Comparison of ENCODE assay signal across 8 mouse cellular contexts in genomic region chr1:64616076-64616475, GRCm38 (mm10). TPM values are rescaled to one million over a fixed set of nuclear protein-coding genes. Genes with fewer than 3 reads are reported as not detected.
DNase-seq lines count a peak whose midpoint lies in the region; ATAC-seq and TF ChIP-seq lines count a peak whose summit lies in the region.

No protein-coding gene starts in this region.

- 50% methylated on average over 6 of the region's 6 CpGs for WGBS in forebrain, postnatal 0 days
- WGBS in liver, embryonic 15.5 days (ENCODE audit: insufficient replicate concordance) = 75% methylated on average over 6 of the region's 6 CpGs

- ATAC-seq in forebrain, postnatal 0 days = no peak
- ATAC-seq in liver, embryonic 15.5 days (ENCODE audit: insufficient read depth) = no peak

- no peaks in the 10 kb centered on the region for H3K9me3 ChIP-seq in forebrain, postnatal 0 days (ENCODE audit: low read length)
- H3K9me3 ChIP-seq in liver, embryonic 15.5 days (replicated peaks) = no peaks in the 10 kb centered on the region

- H3K27ac ChIP-seq in gastrocnemius, adult 2 months = peak overlapping the region; percentile 92
- no peak overlapping the region for H3K27ac ChIP-seq in forebrain, postnatal 0 days (ENCODE audit: low read depth, low read length)
- H3K27ac ChIP-seq in liver, embryonic 15.5 days (replicated peaks) = peak overlapping the region; percentile 94; the same call in 1 of the 2 replicates

- no peak overlapping the region for H3K9ac ChIP-seq in forebrain, postnatal 0 days
- H3K9ac ChIP-seq in liver, embryonic 15.5 days = peak overlapping the region; percentile 87

- no peaks in the 10 kb centered on the region for H3K27me3 ChIP-seq in C2C12 (ENCODE audit: control insufficient read depth, insufficient read depth, insufficient read length)
- H3K27me3 ChIP-seq in forebrain, postnatal 0 days (ENCODE audit: insufficient read depth, low read length) = no peaks in the 10 kb centered on the region
- no peaks in the 10 kb centered on the region for H3K27me3 ChIP-seq in liver, embryonic 15.5 days

- DNase-seq in gastrocnemius, adult 2 months = no peak
- no peak for DNase-seq in gastrocnemius, postnatal 4 days (ENCODE audit: low spot score in 2 of 2)
- no peak for DNase-seq in forebrain, postnatal 0 days
- no peak for DNase-seq in frontal cortex, postnatal 25 days (ENCODE audit: low spot score in 2 of 2)
- DNase-seq in left cerebral cortex, postnatal 25 days (ENCODE audit: low spot score in 2 of 2) = no peak
- DNase-seq in frontal cortex, postnatal 36 days (ENCODE audit: low spot score in 2 of 2) = no peak

- H3K79me3 ChIP-seq in C2C12 (ENCODE audit: low read depth) = peaks cover 24% of the 10 kb centered on the region

- peak overlapping the region; percentile 5 for H3ac ChIP-seq in C2C12 (ENCODE audit: control insufficient read depth, insufficient read length, low read depth)

- H3K4me2 ChIP-seq in forebrain, postnatal 0 days (ENCODE audit: low read depth) = peak overlapping the region; percentile 81
- H3K4me2 ChIP-seq in liver, embryonic 15.5 days = peak overlapping the region; percentile 98

- peak overlapping the region; percentile 85 for H3K4me3 ChIP-seq in gastrocnemius, adult 2 months
- peak overlapping the region; percentile 91 for H3K4me3 ChIP-seq in C2C12 (ENCODE audit: insufficient read depth, poor library complexity, severe bottlenecking)
- H3K4me3 ChIP-seq in forebrain, postnatal 0 days (ENCODE audit: low read depth, low read length) = peak overlapping the region; percentile 85
- peak overlapping the region; percentile 91 for H3K4me3 ChIP-seq in liver, embryonic 15.5 days (replicated peaks)

- H3K79me2 ChIP-seq in C2C12 (ENCODE audit: control insufficient read depth, insufficient read depth) = peaks cover 61% of the 10 kb centered on the region

- TF ChIP-seq CTCF in gastrocnemius, adult 2 months (IDR thresholded peaks at IDR 0.05) = no peak
- TF ChIP-seq CTCF in C2C12 (IDR thresholded peaks at IDR 0.05; ENCODE audit: control insufficient read depth, insufficient read depth, insufficient read length) = no peak
- TF ChIP-seq CTCF in forebrain, postnatal 0 days (IDR thresholded peaks at IDR 0.05; ENCODE audit: low read depth) = no peak

- H3K36me3 ChIP-seq in C2C12 (ENCODE audit: control insufficient read depth, insufficient read depth) = peaks cover 31% of the 10 kb centered on the region
- H3K36me3 ChIP-seq in forebrain, postnatal 0 days (ENCODE audit: insufficient read depth) = no peaks in the 10 kb centered on the region; the same call in 1 of the 2 replicates
- H3K36me3 ChIP-seq in liver, embryonic 15.5 days (replicated peaks) = no peaks in the 10 kb centered on the region; the same call in 1 of the 2 replicates

- intact Hi-C loops in gastrocnemius, adult 2 months (cut with DNase I) = loop anchor here (5.0 to 10.0 kb wide), 3 partner anchors 309 to 561 kb away; no protein-coding TSS in a partner anchor
- intact Hi-C loops in left cerebral cortex, postnatal 25 days (cut with DNase I) = loop anchor here (5.0 kb wide), 3 partner anchors 84 to 949 kb away; partner anchors contain the start of gene Creb1

- peaks cover 11% of the 10 kb centered on the region; the same call in 1 of the 2 replicates for H3K4me1 ChIP-seq in forebrain, postnatal 0 days (ENCODE audit: insufficient read depth)
- peaks cover 22% of the 10 kb centered on the region for H3K4me1 ChIP-seq in liver, embryonic 15.5 days (replicated peaks)

TF ChIP-seq in C2C12, 6 proteins besides CTCF, POLR2A, EP300 and RAD21:
- TF ChIP-seq USF1 (IDR thresholded peaks at IDR 0.05; ENCODE audit: low read depth) = no peak
- TF ChIP-seq MYOD1 (IDR thresholded peaks at IDR 0.05; ENCODE audit: control insufficient read depth, insufficient read length, low read depth) = no peak
- TF ChIP-seq MYOG (IDR thresholded peaks at IDR 0.05; ENCODE audit: control insufficient read depth, extremely low read depth, insufficient read length) = no peak
- no peak for TF ChIP-seq CEBPB (IDR thresholded peaks at IDR 0.05; ENCODE audit: low read depth)
- TF ChIP-seq MAX (IDR thresholded peaks at IDR 0.05) = no peak
- no peak for TF ChIP-seq FOSL1 (IDR thresholded peaks at IDR 0.05; ENCODE audit: insufficient read depth, low read length, poor library complexity, severe bottlenecking)

RNA-seq across cellular contexts. Expression of gene Mettl21a, which starts 1.0 kb away (rescaled TPM):
- total RNA-seq in gastrocnemius, adult 2 months (2021) = 10 to 100 TPM in 1 of 2 experiments, 1 to 10 TPM in 1; 8.1 to 10.6 TPM
- total RNA-seq in gastrocnemius, postnatal 4 days (2021) = 10 to 100 TPM; 11.5 to 19.4 TPM
- 27.9 TPM for polyA plus RNA-seq in C2C12 (2012; fragmentation: generic; extraction: Trizol)
- total RNA-seq in forebrain, postnatal 0 days (2014; rRNA removed) = 16.6 and 17.0 TPM in 2 replicates
- 8.1 and 11.8 TPM in 2 replicates for polyA plus RNA-seq in forebrain, postnatal 0 days (2015; fragmentation: Nextera tagmentation; extraction: Ambion mirVana)
- polyA plus RNA-seq in liver, embryonic 15.5 days (2015; fragmentation: Nextera tagmentation; extraction: Ambion mirVana) = 6.4 and 6.6 TPM in 2 replicates
- total RNA-seq in left cerebral cortex, postnatal 25 days (2021) = 10 to 100 TPM; 10.8 to 13.4 TPM
